Mouse (Mus musculus) embryonic fibroblast, embryonic 13.5 days (primary cell): ENCODE measurements around the gene Spg20. TPM values are rescaled to one million over a fixed set of nuclear protein-coding genes. Genes with fewer than 3 reads are reported as not detected.
A peak's percentile ranks its signal among the peaks of the same experiment; 100 is the strongest.

Experiments used
- H3K27ac ChIP-seq: 2 replicates; pipeline ENCODE4 v1.5.1; 2012; ENCODE audit warnings: low read length, control low read depth, inconsistent platforms; ENCODE audit not compliant: insufficient read depth
- H3K4me1 ChIP-seq: 2 replicates; pipeline ENCODE4 v1.6.1; 2011; ENCODE audit warnings: low read length; ENCODE audit not compliant: control insufficient read depth, insufficient read depth
- H3K4me3 ChIP-seq: 2 replicates; pipeline ENCODE4 v1.5.1; 2011; ENCODE audit warnings: mild to moderate bottlenecking, control low read depth, low read length; ENCODE audit not compliant: insufficient read depth
- CTCF ChIP-seq: IDR thresholded peaks from 2 replicates; pipeline ENCODE4 v1.5.1; 2011; ENCODE audit warnings: mild to moderate bottlenecking, control low read depth, low read length, moderate library complexity, borderline replicate concordance; ENCODE audit not compliant: insufficient read depth
- POLR2A ChIP-seq: IDR thresholded peaks from 2 replicates; pipeline ENCODE4 v1.6.1; 2011; ENCODE audit warnings: low read depth, mild to moderate bottlenecking, control low read depth, low read length, moderate library complexity
- polyA plus RNA-seq: library from polyadenylated mRNA; stranded (reverse); fragments of >200 nt; gene quantifications from 2 replicates; pipeline ENCODE4 v1.2.4, GENCODE M21; 2011; ENCODE audit warnings: low read depth; ENCODE audit not compliant: missing spikeins, insufficient read length

The Spg20 gene
- polyA plus RNA-seq, 1 experiment = 70.3 TPM

DNA sequence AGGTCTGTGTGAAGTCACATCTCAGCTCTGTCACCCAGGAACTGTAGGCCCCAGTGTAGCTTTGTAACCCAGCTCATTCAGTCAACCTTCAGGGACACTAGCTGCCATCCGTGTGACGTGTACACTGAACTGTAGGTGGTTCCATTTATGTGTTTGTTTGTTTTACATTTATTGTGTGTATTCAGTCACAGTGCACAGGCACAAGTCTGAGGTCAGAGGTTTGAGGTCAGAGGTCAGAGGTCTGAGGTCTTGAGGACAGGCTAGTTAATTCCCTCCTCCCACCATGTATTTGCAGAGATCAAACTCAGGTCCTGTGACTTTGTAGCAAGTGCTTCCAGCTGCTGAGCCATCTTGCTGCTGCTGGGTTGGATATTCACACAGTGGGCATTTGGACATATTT lies 29.5 kb downstream of the Spg20 start:
- TF ChIP-seq CTCF = no peak
- TF ChIP-seq POLR2A = no peak
- peaks cover 10% of the 10 kb centered on the region for H3K4me1 ChIP-seq
- H3K4me3 ChIP-seq = no peak overlapping the region
- no peak overlapping the region for H3K27ac ChIP-seq

GRCm38 (mm10) chr3:55144916-55145315 lies 33.0 kb downstream of the Spg20 start:
- TF ChIP-seq CTCF = no peak
- no peak for TF ChIP-seq POLR2A
- Histone ChIP-seq H3K4me3 (no peak overlapping the region), H3K4me1 (peaks cover 12% of the 10 kb centered on the region), H3K27ac (peak overlapping the region; percentile 31)

DNA sequence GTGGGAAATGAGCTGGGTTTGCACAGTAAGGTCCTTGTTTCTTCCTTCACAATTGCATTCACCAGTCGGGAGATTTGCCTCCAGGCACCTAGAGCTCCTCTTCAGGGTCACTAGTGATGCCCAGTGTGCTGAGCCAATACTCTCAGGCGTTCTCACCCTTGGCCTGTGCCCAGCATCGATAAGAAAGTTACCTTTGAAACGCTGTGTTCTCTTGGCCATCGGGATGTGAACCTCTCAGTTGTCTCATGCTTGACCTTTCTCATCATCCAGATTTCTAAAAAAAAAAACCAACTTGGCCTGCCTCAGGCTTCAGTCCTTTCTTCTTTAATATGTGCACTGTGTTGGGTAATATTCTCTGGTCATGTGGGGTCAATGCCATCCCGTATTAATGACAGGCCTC lies 34.5 kb downstream of the Spg20 start:
- TF ChIP-seq POLR2A = no peak
- no peak for TF ChIP-seq CTCF
- no peak overlapping the region for H3K27ac ChIP-seq
- peaks cover 12% of the 10 kb centered on the region for H3K4me1 ChIP-seq
- H3K4me3 ChIP-seq = no peak overlapping the region

DNA sequence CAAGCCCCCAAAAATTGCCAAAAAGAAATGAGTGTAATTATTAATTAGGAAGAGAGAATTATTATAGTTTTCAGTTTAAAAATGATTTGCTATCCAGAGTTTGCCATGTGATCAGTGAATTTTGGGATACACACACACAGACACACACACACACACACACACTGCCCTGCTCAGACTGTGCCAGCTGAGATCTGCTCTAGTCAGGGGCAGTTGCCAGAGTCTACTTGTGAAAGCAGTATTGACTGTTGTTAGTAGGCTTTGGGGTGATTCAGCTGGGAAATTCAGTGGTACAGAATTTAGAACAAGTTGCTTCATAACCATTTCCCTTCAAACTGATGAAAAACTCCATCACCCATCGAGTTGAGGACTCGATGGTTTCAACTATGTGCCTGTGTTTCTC lies 35.2 kb downstream of the Spg20 start:
- Histone ChIP-seq H3K4me1 (peaks cover 12% of the 10 kb centered on the region), H3K4me3 (no peak overlapping the region), H3K27ac (0 out of 2 replicates have a peak overlapping the region, but pooled peaks have one; percentile 3)
- no peak for TF ChIP-seq POLR2A
- TF ChIP-seq CTCF = no peak

- Histone ChIP-seq H3K27ac (peak overlapping the region; percentile 3), H3K4me1 (peaks cover 12% of the 10 kb centered on the region), H3K4me3 (no peak overlapping the region)
- TF ChIP-seq CTCF (no peak), POLR2A (no peak)
These were observed 36.2 kb downstream of the Spg20 start for GRCm38 (mm10) chr3:55148091-55148490.

DNA sequence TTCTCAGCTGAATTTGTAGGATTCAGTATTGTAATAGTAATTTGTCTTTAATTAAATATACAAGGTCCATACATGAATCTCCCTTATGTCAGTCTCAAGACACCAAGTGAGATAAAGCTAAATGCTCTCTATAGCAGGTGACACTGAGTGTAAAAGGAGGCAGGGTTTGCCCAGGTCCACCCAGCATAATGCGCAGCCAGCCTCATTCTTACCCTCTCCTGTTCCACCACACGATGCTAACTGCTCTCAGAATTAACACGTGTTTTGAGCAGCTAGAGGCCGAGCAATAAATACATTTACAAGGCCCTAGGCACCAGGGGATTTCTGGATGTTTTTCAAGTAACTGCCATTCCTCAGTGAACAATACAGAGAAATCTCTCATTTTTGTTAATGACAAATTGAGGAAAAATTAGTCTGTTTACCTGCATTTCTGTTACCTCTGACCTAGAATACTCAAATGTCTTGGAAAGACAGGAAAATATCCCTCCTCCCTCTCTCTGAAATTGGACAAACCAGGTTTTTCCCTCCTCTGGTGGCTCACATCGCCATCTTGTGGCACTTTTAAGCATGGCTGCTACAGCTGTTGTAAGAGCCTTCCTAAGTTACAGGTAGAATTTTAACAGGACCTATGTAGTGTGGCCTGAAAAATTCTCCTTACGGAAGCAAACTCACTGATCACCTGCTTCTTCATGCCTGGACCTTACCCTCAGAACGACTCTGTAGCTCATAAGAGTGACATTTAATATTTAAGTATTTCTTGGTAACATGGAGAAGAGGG lies 39.9 kb downstream of the Spg20 start:
- peaks cover 2% of the 10 kb centered on the region for H3K4me1 ChIP-seq
- no peak overlapping the region for H3K4me3 ChIP-seq
- no peak; the same call in 1 of the 2 replicates for TF ChIP-seq CTCF
- TF ChIP-seq POLR2A = no peak
- no peak overlapping the region for H3K27ac ChIP-seq

DNA sequence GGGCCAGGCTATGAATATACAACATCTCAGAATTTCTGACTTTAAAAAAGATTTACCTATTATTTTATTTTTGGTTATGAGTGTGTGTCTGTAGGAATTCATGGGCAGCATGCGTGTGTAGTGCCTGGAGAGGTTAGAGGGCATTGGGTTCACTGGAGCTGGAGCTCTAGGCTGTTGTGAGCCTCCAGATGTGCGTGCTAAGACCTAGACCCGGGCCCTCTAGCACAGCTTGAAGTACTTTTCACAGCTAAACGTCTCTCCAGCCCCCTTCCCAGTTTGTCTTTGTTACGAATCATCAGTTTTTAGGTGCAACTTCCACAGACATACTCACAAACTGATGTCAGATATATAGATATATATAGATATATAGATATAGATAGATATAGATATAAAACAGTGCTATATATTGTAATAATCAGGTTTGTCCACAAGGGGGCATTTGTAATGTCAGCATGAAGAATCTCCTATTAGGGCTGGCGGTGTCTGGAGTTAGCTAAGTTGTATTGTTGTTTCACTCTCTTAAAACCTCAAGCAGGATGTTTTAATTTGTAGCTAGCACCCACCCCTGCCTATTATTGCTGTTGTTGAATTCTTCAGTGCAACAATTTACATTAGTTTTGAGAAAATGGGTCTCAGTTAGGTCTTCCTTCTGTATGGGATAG lies 40.9 kb downstream of the Spg20 start:
- H3K4me3 ChIP-seq = no peak overlapping the region
- H3K4me1 ChIP-seq = peaks cover 2% of the 10 kb centered on the region; the same call in 1 of the 2 replicates
- no peak overlapping the region for H3K27ac ChIP-seq
- no peak for TF ChIP-seq POLR2A
- no peak for TF ChIP-seq CTCF

DNA sequence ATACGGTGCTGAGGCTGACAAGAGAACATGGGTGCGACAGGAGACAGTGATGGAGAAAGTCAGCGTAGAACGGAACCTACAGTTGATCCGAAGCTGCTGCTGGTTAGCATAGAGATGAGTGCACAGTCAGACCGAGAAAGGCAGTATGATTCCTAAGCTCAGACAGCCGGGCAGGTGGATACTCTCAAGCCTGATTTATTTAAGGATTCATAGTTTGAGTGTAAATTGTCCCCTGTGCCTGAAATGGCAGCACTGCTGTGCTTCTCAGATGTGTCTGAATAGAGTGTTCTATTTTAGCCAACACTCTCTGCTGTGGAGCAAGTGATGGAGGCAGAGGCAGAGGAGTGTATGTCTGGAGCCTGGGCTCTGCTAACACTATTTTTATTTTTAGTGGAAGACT lies 42.3 kb downstream of the Spg20 start:
- TF ChIP-seq POLR2A (no peak), CTCF (no peak)
- H3K27ac ChIP-seq = no peak overlapping the region
- H3K4me1 ChIP-seq = no peaks in the 10 kb centered on the region
- no peak overlapping the region for H3K4me3 ChIP-seq

DNA sequence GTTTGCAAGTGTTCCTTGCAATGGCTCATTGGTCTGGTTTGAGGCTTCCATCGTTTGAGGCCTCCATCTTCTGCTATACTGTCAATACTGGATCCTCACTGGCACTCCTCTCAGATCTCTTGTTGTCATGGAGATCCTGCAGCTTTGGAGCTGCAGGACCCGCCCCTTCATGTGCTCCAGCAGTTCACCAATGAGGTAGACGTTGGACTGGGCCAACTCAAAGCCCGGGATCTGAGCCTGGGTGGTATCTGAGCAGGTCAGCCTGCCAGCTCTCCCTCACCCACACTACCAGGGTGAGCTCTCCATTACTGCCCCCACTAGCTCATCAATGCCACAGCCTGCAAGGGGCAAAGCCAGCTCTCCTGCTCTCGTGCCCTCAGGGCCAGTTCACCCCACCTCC lies 45.5 kb downstream of the Spg20 start:
- TF ChIP-seq CTCF (no peak), POLR2A (no peak)
- Histone ChIP-seq H3K4me3 (no peak overlapping the region), H3K27ac (no peak overlapping the region), H3K4me1 (no peaks in the 10 kb centered on the region)

DNA sequence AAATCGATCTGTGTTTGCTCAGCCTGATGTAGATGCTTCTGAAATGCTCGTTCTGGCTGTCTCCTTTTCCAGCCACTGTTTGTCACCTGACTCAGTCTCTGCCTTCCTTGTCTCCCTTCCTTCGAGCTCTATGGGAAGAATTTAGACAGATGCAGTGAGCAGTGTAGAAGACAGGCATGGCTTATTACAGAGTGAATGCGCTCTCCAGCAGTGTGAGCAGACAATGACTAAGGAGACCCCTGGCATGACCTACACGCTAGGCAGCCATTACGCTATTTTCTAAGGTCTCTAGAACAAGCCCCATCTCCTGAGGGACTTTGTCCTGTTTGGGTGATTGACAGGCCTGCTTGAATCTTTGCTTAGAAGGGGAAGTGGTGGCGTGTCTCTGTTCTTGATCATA lies 49.2 kb downstream of the Spg20 start:
- no peak for TF ChIP-seq CTCF
- TF ChIP-seq POLR2A = no peak
- Histone ChIP-seq H3K27ac (no peak overlapping the region), H3K4me3 (no peak overlapping the region), H3K4me1 (no peaks in the 10 kb centered on the region)

- H3K27ac ChIP-seq = no peak overlapping the region
- TF ChIP-seq POLR2A = no peak
- TF ChIP-seq CTCF = no peak
- no peaks in the 10 kb centered on the region for H3K4me1 ChIP-seq
- no peak overlapping the region for H3K4me3 ChIP-seq
These were observed 51.6 kb downstream of the Spg20 start for GRCm38 (mm10) chr3:55163510-55163909.
